Mouse (Mus musculus): Measurements from ENCODE around the gene Lsm14a.
"Not testable (repeated sequence)": the region's sequence is repeated elsewhere in the genome, so short reads cannot be mapped to it uniquely, and the experiment has no call there.

The Lsm14a gene

GRCm38 (mm10) chr7:34355629-34356028, 37.5 kb downstream of the Lsm14a start:
- DNase-seq = no peak

GRCm38 (mm10) chr7:34351997-34352396, 41.1 kb downstream of the Lsm14a start:
- DNase-seq = peak; percentile 16

GRCm38 (mm10) chr7:34350166-34350565, 42.9 kb downstream of the Lsm14a start:
- DNase-seq = no peak

- DNase-seq = no peak
Measured at GRCm38 (mm10) chr7:34348011-34348410, 45.1 kb downstream of the Lsm14a start.

- DNase-seq = no peak
Measured at GRCm38 (mm10) chr7:34347041-34347440, 46.1 kb downstream of the Lsm14a start.

GRCm38 (mm10) chr7:34346505-34346904, 46.6 kb downstream of the Lsm14a start:
- no peak for DNase-seq

GRCm38 (mm10) chr7:34342040-34342793, 50.9 kb downstream of the Lsm14a start:
- DNase-seq = no peak

GRCm38 (mm10) chr7:34340841-34341240, 52.3 kb downstream of the Lsm14a start:
- DNase-seq = no peak

- no peak for DNase-seq
Measured at GRCm38 (mm10) chr7:34339164-34339489, 54.0 kb downstream of the Lsm14a start.

- DNase-seq = no peak
Measured at GRCm38 (mm10) chr7:34338445-34339163, 54.5 kb downstream of the Lsm14a start.

- no peak for DNase-seq
Measured at GRCm38 (mm10) chr7:34337268-34337667, 55.8 kb downstream of the Lsm14a start.

GRCm38 (mm10) chr7:34336545-34336944, 56.6 kb downstream of the Lsm14a start:
- DNase-seq = not testable (repeated sequence)

GRCm38 (mm10) chr7:34327493-34327892, 65.6 kb downstream of the Lsm14a start:
- DNase-seq = no peak

- no peak for DNase-seq
Measured at GRCm38 (mm10) chr7:34324857-34325256, 68.3 kb downstream of the Lsm14a start.

- no peak for DNase-seq
Measured at GRCm38 (mm10) chr7:34324005-34324404, 69.1 kb downstream of the Lsm14a start.

- no peak for DNase-seq
Measured at GRCm38 (mm10) chr7:34323351-34323750, 69.8 kb downstream of the Lsm14a start.

GRCm38 (mm10) chr7:34321958-34322357, 71.2 kb downstream of the Lsm14a start:
- DNase-seq = no peak

- no peak for DNase-seq
Measured at GRCm38 (mm10) chr7:34321119-34321518, 72.0 kb downstream of the Lsm14a start.

- no peak for DNase-seq
Measured at GRCm38 (mm10) chr7:34319957-34320356, 73.2 kb downstream of the Lsm14a start.

- DNase-seq = no peak
Measured at GRCm38 (mm10) chr7:34319123-34319522, 74.0 kb downstream of the Lsm14a start.

GRCm38 (mm10) chr7:34317901-34318476, 75.1 kb downstream of the Lsm14a start:
- DNase-seq = no peak

- DNase-seq = peak; percentile 88
Measured at GRCm38 (mm10) chr7:34313443-34313875, 79.7 kb downstream of the Lsm14a start, which contains the start of gene 4931406P16Rik. Gene 4931406P16Rik (minus strand): TSS chr7:34313551.

- DNase-seq = no peak
Measured at GRCm38 (mm10) chr7:34312786-34313442, 80.2 kb downstream of the Lsm14a start.
